12 mouse cellular contexts compared by ENCODE assay signal in genomic region chr9:32505460-32506075, GRCm38 (mm10). TPM values are rescaled to one million over a fixed set of nuclear protein-coding genes. Genes with fewer than 3 reads are reported as not detected.
DNase-seq lines count a peak whose midpoint lies in the region; ATAC-seq and TF ChIP-seq lines count a peak whose summit lies in the region.
"Had no signal": no experiment of that assay in that cellular context is flagged by ENCODE, and none has a peak within 500 bp of the region (broad histone marks: within the 10 kb centered on the region; RNA-seq: fewer than 3 reads in every experiment).

No protein-coding gene starts in this region.

- no peaks in the 10 kb centered on the region for H3K36me3 ChIP-seq in heart, embryonic 13.5 days
- no peaks in the 10 kb centered on the region for H3K36me3 ChIP-seq in liver, adult 2 months (ENCODE audit: control insufficient read depth, insufficient read depth, low read length)
- H3K36me3 ChIP-seq: forebrain, embryonic 10.5 days; midbrain, embryonic 12.5 days had no signal

- H3K9ac ChIP-seq in heart, embryonic 13.5 days: no peak overlapping the region
- H3K9ac ChIP-seq in liver, adult 2 months (ENCODE audit: low read depth, low read length): no peak overlapping the region
- H3K9ac ChIP-seq: midbrain, embryonic 12.5 days had no signal

- H3K9me3 ChIP-seq in heart, embryonic 13.5 days: no peaks in the 10 kb centered on the region
- H3K9me3 ChIP-seq: forebrain, embryonic 10.5 days; midbrain, embryonic 12.5 days had no signal

- TF ChIP-seq POLR2A in liver, adult 2 months (IDR thresholded peaks at IDR 0.05; ENCODE audit: extremely low read depth, insufficient read depth, low read length): no peak

- H3K4me3 ChIP-seq in heart, embryonic 13.5 days: no peak overlapping the region
- no peak overlapping the region for H3K4me3 ChIP-seq in liver, adult 2 months (ENCODE audit: insufficient read depth, low read depth, low read length)
- H3K4me3 ChIP-seq: forebrain, embryonic 10.5 days; midbrain, embryonic 12.5 days had no signal

- peak overlapping the region; percentile 65 for H3K27ac ChIP-seq in heart, embryonic 13.5 days (replicated peaks)
- H3K27ac ChIP-seq in liver, adult 2 months (replicated peaks; ENCODE audit: insufficient read depth, low read depth, low read length): peak overlapping the region; percentile 1; the same call in 1 of the 2 replicates
- H3K27ac ChIP-seq: midbrain, embryonic 12.5 days had no signal

- no peak for TF ChIP-seq CTCF in liver, adult 2 months (IDR thresholded peaks at IDR 0.05; ENCODE audit: low read depth, low read length)

- no peak for ATAC-seq in heart, embryonic 13.5 days (ENCODE audit: extremely low read depth, insufficient number of reproducible peaks, low FRiP score, low TSS enrichment)
- ATAC-seq: hindbrain, embryonic 16.5 days had no signal

- no peak overlapping the region for H3K4me2 ChIP-seq in heart, embryonic 13.5 days
- H3K4me2 ChIP-seq: midbrain, embryonic 12.5 days had no signal

- peaks cover 53% of the 10 kb centered on the region for H3K4me1 ChIP-seq in heart, embryonic 13.5 days
- no peaks in the 10 kb centered on the region; the same call in 1 of the 2 replicates for H3K4me1 ChIP-seq in liver, adult 2 months (ENCODE audit: control insufficient read depth, insufficient read depth, low read length)
- H3K4me1 ChIP-seq: midbrain, embryonic 12.5 days had no signal

- no peak for DNase-seq in heart, adult 18-20 months
- no peak for DNase-seq in liver, adult 2 months (ENCODE audit: extremely low read depth, low read depth, low spot score)
- no peak for DNase-seq in liver
- peak; percentile 42 for DNase-seq in thymus, postnatal 4 days
- DNase-seq in thymus, postnatal 0 days (ENCODE audit: low spot score): no peak
- DNase-seq in layer of hippocampus, adult 11-12 months (ENCODE audit: low spot score): no peak
- no peak for DNase-seq in urinary bladder, adult 18-20 months (ENCODE audit: low spot score in 2 of 2)
- DNase-seq: gastrocnemius, postnatal 36 days had no signal

- WGBS in heart, embryonic 13.5 days: 78% methylated on average over 7 of the region's 7 CpGs
- 74% methylated on average over 7 of the region's 7 CpGs for WGBS in liver, adult 2 months

- H3K27me3 ChIP-seq in heart, embryonic 13.5 days (replicated peaks): peaks cover 4% of the 10 kb centered on the region; the same call in 1 of the 2 replicates
- no peaks in the 10 kb centered on the region for H3K27me3 ChIP-seq in liver, adult 2 months (ENCODE audit: control insufficient read depth, insufficient read depth, low read length)
- H3K27me3 ChIP-seq: midbrain, embryonic 12.5 days had no signal

- H3K79me2 ChIP-seq in liver, adult 2 months (ENCODE audit: control insufficient read depth, insufficient read depth, low read length): peaks cover 3% of the 10 kb centered on the region; the same call in 1 of the 2 replicates

RNA-seq across cellular contexts. Expression of gene Fli1, which starts 37.1 kb away (rescaled TPM):
- polyA plus RNA-seq in heart, embryonic 13.5 days (2015; fragmentation: Nextera tagmentation; extraction: Ambion mirVana): 18.3 and 18.6 TPM in 2 replicates
- total RNA-seq in heart, adult 18-20 months (2021): 10 to 100 TPM; 17.1 to 19.3 TPM
- 3.0 and 4.2 TPM in 2 replicates for total RNA-seq in liver, adult 2 months (2014; rRNA removed)
- 1.1 and 1.6 TPM in 2 replicates for polyA plus RNA-seq in liver, adult 2 months (2012; rRNA removed)
- polyA plus RNA-seq in thymus, postnatal 0 days (2015; fragmentation: Nextera tagmentation; extraction: Ambion mirVana): 50.6 and 53.5 TPM in 2 replicates
